In the genomic region with DNA sequence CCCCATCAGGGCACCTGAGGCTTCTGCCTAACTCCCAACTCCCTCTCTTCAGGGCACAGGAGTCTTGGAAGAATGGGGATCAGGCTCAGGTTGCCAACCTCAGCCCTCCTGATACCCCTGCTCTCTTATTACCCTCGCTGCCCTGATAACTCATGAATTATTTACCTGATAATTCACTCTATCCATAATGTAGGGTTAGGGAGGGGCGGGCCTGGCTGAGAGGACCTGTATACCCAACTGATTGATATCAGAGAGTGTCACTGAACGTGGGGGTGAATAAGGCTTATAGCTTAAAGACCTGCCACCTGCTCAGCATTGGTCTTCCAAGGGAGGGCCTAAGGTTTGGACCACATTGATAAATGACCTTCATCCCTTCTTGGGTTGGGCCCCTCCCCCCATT, we compare ENCODE assay signal across 33 mouse cellular contexts. TPM values are rescaled to one million over a fixed set of nuclear protein-coding genes. Genes with fewer than 3 reads are reported as not detected.
"Had no signal": no experiment of that assay in that cellular context is flagged by ENCODE, and none has a peak within 500 bp of the region (broad histone marks: within the 10 kb centered on the region; RNA-seq: fewer than 3 reads in every experiment).

A gene (minus strand): TSS at position 101 of the 400 bp plus-strand sequence.

- H3K36me3 ChIP-seq: embryonic facial prominence, embryonic 10.5 days; embryonic facial prominence, embryonic 12.5 days; embryonic facial prominence, embryonic 13.5 days; embryonic facial prominence, embryonic 15.5 days; forebrain, embryonic 10.5 days; forebrain, embryonic 12.5 days; forebrain, embryonic 15.5 days had no signal

- ATAC-seq: forebrain, embryonic 13.5 days; forebrain, embryonic 14.5 days; forebrain, embryonic 15.5 days; forebrain, embryonic 16.5 days; forebrain, postnatal 0 days had no signal

- H3K9me3 ChIP-seq: embryonic facial prominence, embryonic 10.5 days; embryonic facial prominence, embryonic 12.5 days; embryonic facial prominence, embryonic 13.5 days; embryonic facial prominence, embryonic 15.5 days; forebrain, embryonic 10.5 days; forebrain, embryonic 12.5 days; forebrain, embryonic 13.5 days; forebrain, embryonic 15.5 days had no signal

- DNase-seq: cerebellum, adult 8-10 months; cerebellum, adult 9-10 months; cerebellum, adult 9-11 months; cerebellum, postnatal 10 days; cerebellum, postnatal 14 days; cerebellum, postnatal 25 days; cerebellum, postnatal 36 days; embryo, embryonic 11 days; forebrain, postnatal 0 days; gastrocnemius, adult 2 months; gastrocnemius, postnatal 10 days; gastrocnemius, postnatal 14 days; gastrocnemius, postnatal 25 days; gastrocnemius, postnatal 36 days; heart, adult 18-20 months; heart, adult 2 months had no signal

- H3K4me3 ChIP-seq: embryonic facial prominence, embryonic 10.5 days; embryonic facial prominence, embryonic 12.5 days; embryonic facial prominence, embryonic 13.5 days; embryonic facial prominence, embryonic 15.5 days; erythroblast, embryonic 14.5 days; forebrain, embryonic 10.5 days; forebrain, embryonic 12.5 days; forebrain, embryonic 13.5 days; forebrain, embryonic 15.5 days; gastrocnemius, adult 2 months; heart, adult 2 months had no signal

- H3K27me3 ChIP-seq: embryonic facial prominence, embryonic 12.5 days; embryonic facial prominence, embryonic 13.5 days; embryonic facial prominence, embryonic 15.5 days; forebrain, embryonic 13.5 days; forebrain, embryonic 15.5 days had no signal

- H3K4me2 ChIP-seq: embryonic facial prominence, embryonic 12.5 days; embryonic facial prominence, embryonic 13.5 days; embryonic facial prominence, embryonic 15.5 days; forebrain, embryonic 12.5 days; forebrain, embryonic 13.5 days; forebrain, embryonic 15.5 days had no signal

- H3K9ac ChIP-seq: embryonic facial prominence, embryonic 12.5 days; embryonic facial prominence, embryonic 13.5 days; embryonic facial prominence, embryonic 15.5 days; forebrain, embryonic 12.5 days; forebrain, embryonic 13.5 days; forebrain, embryonic 15.5 days; forebrain, postnatal 0 days had no signal

- H3K27ac ChIP-seq: embryonic facial prominence, embryonic 10.5 days; embryonic facial prominence, embryonic 12.5 days; embryonic facial prominence, embryonic 13.5 days; embryonic facial prominence, embryonic 15.5 days; forebrain, embryonic 10.5 days; forebrain, embryonic 12.5 days; forebrain, embryonic 13.5 days; forebrain, embryonic 15.5 days; gastrocnemius, adult 2 months; heart, adult 2 months had no signal

RNA-seq across cellular contexts. Expression of the gene that starts here (rescaled TPM):
- polyA plus RNA-seq: cortical plate, adult 2 months; embryonic facial prominence, embryonic 10.5 days; embryonic facial prominence, embryonic 11.5 days; embryonic facial prominence, embryonic 12.5 days; embryonic facial prominence, embryonic 13.5 days; embryonic facial prominence, embryonic 14.5 days; embryonic facial prominence, embryonic 15.5 days; erythroblast, embryonic 14.5 days; forebrain, embryonic 10.5 days; forebrain, embryonic 11.5 days; forebrain, embryonic 12.5 days; forebrain, embryonic 13.5 days; forebrain, embryonic 14.5 days; forebrain, embryonic 15.5 days; forebrain, embryonic 16.5 days; forebrain, postnatal 0 days; frontal cortex, adult 2 months; gonadal fat pad, adult 2 months; heart, adult 2 months had no signal
